Mouse (Mus musculus) liver, postnatal 0 days (tissue): ENCODE measurements around the gene Tekt1.

Experiments used
- CTCF ChIP-seq: sonication (generic); IDR thresholded peaks from 2 replicates; pipeline ENCODE4 v1.5.1; 2016; ENCODE audit warnings: antibody characterized with exemption, low read depth
- EP300 ChIP-seq: IDR thresholded peaks from 2 replicates; pipeline ENCODE4 v1.6.1; 2016; ENCODE audit warnings: antibody characterized with exemption, low read depth, mild to moderate bottlenecking

DNA sequence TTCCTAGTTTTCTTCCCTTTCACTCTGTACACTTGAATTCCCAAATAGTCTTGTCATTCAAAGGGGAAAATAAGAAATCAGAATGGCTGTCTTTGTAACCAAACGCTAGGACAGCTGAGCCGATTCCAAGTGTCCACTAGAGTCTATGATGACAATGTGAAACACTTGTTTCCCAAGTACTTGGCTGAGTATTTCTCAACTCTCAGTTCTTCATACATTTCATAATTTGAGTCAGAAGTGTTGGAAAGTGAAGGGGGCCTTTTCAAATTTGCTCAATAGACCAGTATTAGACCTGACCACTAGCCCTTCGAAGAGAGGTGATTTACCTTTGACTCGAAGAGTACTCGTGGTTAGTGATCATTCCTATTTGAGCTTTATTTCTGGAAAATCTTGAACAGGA lies 2.3 kb upstream of the Tekt1 start:
- TF ChIP-seq EP300 (no peak), CTCF (no peak)
